Mouse (Mus musculus) left cerebral cortex, adult 8-10 months (tissue): ENCODE results near the gene Exoc3l2. TPM values are rescaled to one million over a fixed set of nuclear protein-coding genes. Genes with fewer than 3 reads are reported as not detected.

ENCODE experiments used
- DNase-seq, 2 experiments: peaks; one replicate each; pipeline ENCODE4 v3.0.0; 2022; ENCODE audit warnings: low spot score in 2 of 2
- total RNA-seq, 4 experiments: library from RNA; stranded (reverse); gene quantifications; 2 replicates each; pipeline ENCODE4 v1.2.4; 2022

Exoc3l2 gene
- total RNA-seq, 4 experiments from 2014 or later: 0.59 to 1.1 (median 0.79) TPM

GRCm38 (mm10) chr7:19520032-19520431, 56.9 kb downstream of the Exoc3l2 start:
- DNase-seq: no peak

GRCm38 (mm10) chr7:19523017-19523756, 60.1 kb downstream of the Exoc3l2 start:
- DNase-seq: peak in 1 of 2 experiments; percentile 16

GRCm38 (mm10) chr7:19523757-19524419, 60.8 kb downstream of the Exoc3l2 start:
- DNase-seq: peak in 1 of 2 experiments; percentile 46

- DNase-seq: no peak
These were observed 61.4 kb downstream of the Exoc3l2 start for GRCm38 (mm10) chr7:19524420-19525104.

GRCm38 (mm10) chr7:19525105-19525481, 62.0 kb downstream of the Exoc3l2 start:
- DNase-seq: no peak

- no peak for DNase-seq
These were observed 67.9 kb downstream of the Exoc3l2 start for GRCm38 (mm10) chr7:19531077-19531476.

- DNase-seq: no peak
These were observed 69.1 kb downstream of the Exoc3l2 start for GRCm38 (mm10) chr7:19532240-19532639.

- DNase-seq: no peak
These were observed 71.5 kb downstream of the Exoc3l2 start for GRCm38 (mm10) chr7:19534676-19535075.

GRCm38 (mm10) chr7:19540771-19541566, 77.8 kb downstream of the Exoc3l2 start:
- no peak for DNase-seq

GRCm38 (mm10) chr7:19541681-19542154, 78.6 kb downstream of the Exoc3l2 start:
- DNase-seq: no peak

GRCm38 (mm10) chr7:19542155-19542691, 79.1 kb downstream of the Exoc3l2 start:
- DNase-seq: no peak

- no peak for DNase-seq
These were observed 80.5 kb downstream of the Exoc3l2 start for GRCm38 (mm10) chr7:19543584-19543983.

GRCm38 (mm10) chr7:19546007-19546406, 82.9 kb downstream of the Exoc3l2 start:
- DNase-seq: no peak

Other genes with a start within 250 kb of the Exoc3l2 start
- 10 to 100 TPM; 40.2 to 46.7 (median 43.1) TPM for gene Opa3, start 235.0 kb upstream of the Exoc3l2 start, total RNA-seq
- 10 to 100 TPM; 13.6 to 16.9 (median 15.6) TPM for gene Vasp, start 191.5 kb upstream of the Exoc3l2 start, total RNA-seq
- gene Ppm1n, start 183.3 kb upstream of the Exoc3l2 start, total RNA-seq: under 1 TPM in 1 of 4 experiments, not detected in 3; 0.68 TPM
- gene Rtn2, start 180.7 kb upstream of the Exoc3l2 start, total RNA-seq: 100 to 1,000 TPM; 108 to 133 (median 114) TPM
- gene Fosb, start 153.3 kb upstream of the Exoc3l2 start, total RNA-seq: 10 to 100 TPM; 11.1 to 15.1 (median 13.8) TPM
- 10 to 100 TPM; 34.9 to 42.8 (median 38.6) TPM for gene Ercc1, start 118.6 kb upstream of the Exoc3l2 start, total RNA-seq
- gene Cd3eap, start 103.8 kb upstream of the Exoc3l2 start, total RNA-seq: 10 to 100 TPM; 16.3 to 20.4 (median 17.4) TPM
- 1 to 10 TPM; 3.9 to 7.7 (median 5.9) TPM for gene Ppp1r13l, start 103.6 kb upstream of the Exoc3l2 start, total RNA-seq
- 10 to 100 TPM; 25.7 to 36.8 (median 31.0) TPM for gene Ercc2, start 81.3 kb upstream of the Exoc3l2 start, total RNA-seq
- gene Klc3, start 59.2 kb upstream of the Exoc3l2 start, total RNA-seq: 1 to 10 TPM; 4.5 to 5.9 (median 5.1) TPM
- gene Ckm, start 58.6 kb upstream of the Exoc3l2 start, total RNA-seq: 10 to 100 TPM in 1 of 4 experiments, 1 to 10 TPM in 2, not detected in 1; 3.1 to 12.8 (median 9.4) TPM
- gene Mark4, start 4.5 kb upstream of the Exoc3l2 start, total RNA-seq: 10 to 100 TPM; 70.4 to 80.3 (median 76.2) TPM
- 1 to 10 TPM; 6.5 to 7.7 (median 7.1) TPM for gene Bloc1s3, start 45.0 kb downstream of the Exoc3l2 start, total RNA-seq
- gene Trappc6a, start 45.1 kb downstream of the Exoc3l2 start, total RNA-seq: 10 to 100 TPM; 19.0 to 25.5 (median 23.5) TPM
- 1 to 10 TPM in 2 of 4 experiments, under 1 TPM in 2; 0.83 to 1.7 (median 1.1) TPM for gene Nkpd1, start 54.5 kb downstream of the Exoc3l2 start, total RNA-seq
- gene Ppp1r37, start 99.7 kb downstream of the Exoc3l2 start, total RNA-seq: 100 to 1,000 TPM; 118 to 134 (median 124) TPM
- 1 to 10 TPM; 1.6 to 1.9 (median 1.8) TPM for gene Zfp296, start 114.0 kb downstream of the Exoc3l2 start, total RNA-seq
- gene Gemin7, start 114.3 kb downstream of the Exoc3l2 start, total RNA-seq: 10 to 100 TPM; 44.2 to 59.5 (median 51.3) TPM
- gene Clasrp, start 141.2 kb downstream of the Exoc3l2 start, total RNA-seq: 10 to 100 TPM; 74.8 to 89.4 (median 84.1) TPM
- gene Relb, start 166.1 kb downstream of the Exoc3l2 start, total RNA-seq: 1 to 10 TPM; 5.6 to 7.2 (median 6.4) TPM
- 100 to 1,000 TPM; 145 to 171 (median 154) TPM for gene Clptm1, start 201.7 kb downstream of the Exoc3l2 start, total RNA-seq
- gene Apoc2, start 214.6 kb downstream of the Exoc3l2 start, total RNA-seq: not detected
- gene Gm44805, start 218.1 kb downstream of the Exoc3l2 start, total RNA-seq: not detected
- under 1 TPM in 1 of 4 experiments, not detected in 3; 0.81 TPM for gene Apoc4, start 218.1 kb downstream of the Exoc3l2 start, total RNA-seq
- 1 to 10 TPM; 3.4 to 6.2 (median 4.7) TPM for gene Apoc1, start 229.3 kb downstream of the Exoc3l2 start, total RNA-seq
- gene Apoe, start 235.9 kb downstream of the Exoc3l2 start, total RNA-seq: 1,000 to 10,000 TPM; 1,704 to 2,821 (median 2,131) TPM